Mouse (Mus musculus) brain, embryonic 14.5 days (tissue): ENCODE data around the gene Gm11733.

Experiments used
- CTCF ChIP-seq: fragments of 200-500 bp; IDR thresholded peaks from 2 replicates; pipeline ENCODE4 v1.5.1; 2012; ENCODE audit warnings: inconsistent platforms, mild to moderate bottlenecking, moderate library complexity, borderline replicate concordance; ENCODE audit not compliant: insufficient read depth, insufficient read length; ENCODE audit errors: extremely low read depth
- POLR2A ChIP-seq: fragments of 200-500 bp; IDR thresholded peaks from 2 replicates; pipeline ENCODE4 v1.6.1; 2012; ENCODE audit warnings: mild to moderate bottlenecking, inconsistent platforms, borderline replicate concordance; ENCODE audit not compliant: poor library complexity, insufficient read depth, insufficient read length, severe bottlenecking; ENCODE audit errors: extremely low read depth

DNA sequence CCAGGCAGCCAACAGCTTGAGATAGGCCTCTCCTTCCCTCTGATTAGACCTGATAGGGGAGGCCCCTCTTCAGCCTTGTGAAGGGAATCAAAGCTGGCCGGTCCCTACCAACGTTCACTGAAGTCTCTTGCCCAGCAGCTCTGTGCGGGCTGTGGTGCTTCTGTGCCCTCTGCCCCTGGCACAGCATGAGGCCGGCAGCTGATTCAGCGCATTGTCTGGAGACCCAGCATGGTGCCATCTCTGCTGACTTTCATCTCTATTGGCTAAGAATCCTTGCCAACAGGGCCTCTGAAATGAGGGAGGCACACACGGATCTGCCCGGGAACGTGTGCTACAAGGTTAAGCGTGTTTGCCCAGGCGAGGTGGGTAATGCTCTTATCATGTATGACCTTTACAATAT is 48.2 kb downstream of the Gm11733 start:
- TF ChIP-seq POLR2A, result no peak
- no peak for TF ChIP-seq CTCF
